ENCODE assay signal across 8 mouse cellular contexts in genomic region chr15:83602372-83603045, GRCm38 (mm10). TPM values are rescaled to one million over a fixed set of nuclear protein-coding genes. Genes with fewer than 3 reads are reported as not detected.
DNase-seq lines count a peak whose midpoint lies in the region; ATAC-seq and TF ChIP-seq lines count a peak whose summit lies in the region.

No protein-coding gene starts in this region.

- no peaks in the 10 kb centered on the region for H3K9me3 ChIP-seq in intestine, embryonic 15.5 days
- H3K9me3 ChIP-seq in intestine, postnatal 0 days (ENCODE audit: control insufficient read depth): no peaks in the 10 kb centered on the region
- H3K9me3 ChIP-seq in heart, embryonic 15.5 days (replicated peaks): no peaks in the 10 kb centered on the region
- no peaks in the 10 kb centered on the region for H3K9me3 ChIP-seq in lung, embryonic 15.5 days
- H3K9me3 ChIP-seq in stomach, embryonic 15.5 days: no peaks in the 10 kb centered on the region
- no peaks in the 10 kb centered on the region for H3K9me3 ChIP-seq in midbrain, embryonic 11.5 days (ENCODE audit: control insufficient read depth, low read length)

- 61% methylated on average over 13 of the region's 13 CpGs for WGBS in intestine, embryonic 15.5 days
- 61% methylated on average over 13 of the region's 13 CpGs for WGBS in intestine, postnatal 0 days
- WGBS in heart, embryonic 15.5 days: 66% methylated on average over 13 of the region's 13 CpGs
- 40% methylated on average over 12 of the region's 13 CpGs for WGBS in lung, embryonic 15.5 days
- WGBS in stomach, embryonic 15.5 days: 61% methylated on average over 13 of the region's 13 CpGs
- 85% methylated on average over 13 of the region's 13 CpGs for WGBS in midbrain, embryonic 11.5 days

- no peaks in the 10 kb centered on the region for H3K36me3 ChIP-seq in intestine, embryonic 15.5 days
- no peaks in the 10 kb centered on the region for H3K36me3 ChIP-seq in intestine, postnatal 0 days (ENCODE audit: control insufficient read depth, insufficient read depth)
- H3K36me3 ChIP-seq in heart, embryonic 15.5 days: no peaks in the 10 kb centered on the region
- H3K36me3 ChIP-seq in lung, embryonic 15.5 days: no peaks in the 10 kb centered on the region
- no peaks in the 10 kb centered on the region for H3K36me3 ChIP-seq in stomach, embryonic 15.5 days
- H3K36me3 ChIP-seq in midbrain, embryonic 11.5 days (ENCODE audit: control insufficient read depth, insufficient read depth, low read length): no peaks in the 10 kb centered on the region; the same call in 1 of the 2 replicates

- no peak overlapping the region for H3K9ac ChIP-seq in intestine, embryonic 15.5 days
- no peak overlapping the region for H3K9ac ChIP-seq in intestine, postnatal 0 days (ENCODE audit: low read depth, low read length)
- H3K9ac ChIP-seq in heart, embryonic 15.5 days: no peak overlapping the region
- H3K9ac ChIP-seq in lung, embryonic 15.5 days: no peak overlapping the region
- no peak overlapping the region for H3K9ac ChIP-seq in stomach, embryonic 15.5 days
- H3K9ac ChIP-seq in midbrain, embryonic 11.5 days (ENCODE audit: low read length): no peak overlapping the region

- H3K4me1 ChIP-seq in intestine, embryonic 15.5 days (replicated peaks): peaks cover 6% of the 10 kb centered on the region
- no peaks in the 10 kb centered on the region for H3K4me1 ChIP-seq in intestine, postnatal 0 days (replicated peaks; ENCODE audit: control insufficient read depth, insufficient read depth, low read length)
- H3K4me1 ChIP-seq in heart, embryonic 15.5 days (replicated peaks): peaks cover 12% of the 10 kb centered on the region
- H3K4me1 ChIP-seq in lung, embryonic 15.5 days: 0 out of 2 replicates have a peak, but pooled peaks cover 6% of the 10 kb centered on the region
- H3K4me1 ChIP-seq in stomach, embryonic 15.5 days: peaks cover 4% of the 10 kb centered on the region; the same call in 1 of the 2 replicates
- H3K4me1 ChIP-seq in midbrain, embryonic 11.5 days (ENCODE audit: control insufficient read depth, insufficient read depth, low read length): no peaks in the 10 kb centered on the region

- H3K27me3 ChIP-seq in intestine, embryonic 15.5 days (replicated peaks): no peaks in the 10 kb centered on the region
- no peaks in the 10 kb centered on the region for H3K27me3 ChIP-seq in intestine, postnatal 0 days (replicated peaks; ENCODE audit: control insufficient read depth, insufficient read depth, low read length)
- H3K27me3 ChIP-seq in heart, embryonic 15.5 days: no peaks in the 10 kb centered on the region
- no peaks in the 10 kb centered on the region for H3K27me3 ChIP-seq in lung, embryonic 15.5 days
- no peaks in the 10 kb centered on the region for H3K27me3 ChIP-seq in stomach, embryonic 15.5 days (replicated peaks)
- no peaks in the 10 kb centered on the region for H3K27me3 ChIP-seq in midbrain, embryonic 11.5 days (ENCODE audit: control insufficient read depth, insufficient read depth, low read length)

- 0 out of 2 replicates have a peak overlapping the region, but pooled peaks have one; percentile 36 for H3K27ac ChIP-seq in intestine, embryonic 15.5 days
- H3K27ac ChIP-seq in intestine, postnatal 0 days (ENCODE audit: low read depth, low read length): no peak overlapping the region
- peak overlapping the region; percentile 56 for H3K27ac ChIP-seq in heart, embryonic 15.5 days
- H3K27ac ChIP-seq in lung, embryonic 15.5 days: peak overlapping the region; percentile 64; the same call in 1 of the 2 replicates
- H3K27ac ChIP-seq in stomach, embryonic 15.5 days: 0 out of 2 replicates have a peak overlapping the region, but pooled peaks have one; percentile 12
- no peak overlapping the region for H3K27ac ChIP-seq in midbrain, embryonic 11.5 days (ENCODE audit: low read depth, low read length)

- no peak overlapping the region for H3K4me2 ChIP-seq in intestine, embryonic 15.5 days (replicated peaks)
- no peak overlapping the region for H3K4me2 ChIP-seq in intestine, postnatal 0 days (replicated peaks; ENCODE audit: low read depth)
- no peak overlapping the region for H3K4me2 ChIP-seq in heart, embryonic 15.5 days
- no peak overlapping the region for H3K4me2 ChIP-seq in lung, embryonic 15.5 days
- no peak overlapping the region for H3K4me2 ChIP-seq in stomach, embryonic 15.5 days
- H3K4me2 ChIP-seq in midbrain, embryonic 11.5 days: no peak overlapping the region

- no peak overlapping the region for H3K4me3 ChIP-seq in intestine, embryonic 15.5 days (replicated peaks)
- H3K4me3 ChIP-seq in intestine, postnatal 0 days (ENCODE audit: low read depth, low read length): no peak overlapping the region
- no peak overlapping the region for H3K4me3 ChIP-seq in heart, embryonic 15.5 days
- H3K4me3 ChIP-seq in lung, embryonic 15.5 days: no peak overlapping the region
- H3K4me3 ChIP-seq in stomach, embryonic 15.5 days (replicated peaks): no peak overlapping the region
- no peak overlapping the region for H3K4me3 ChIP-seq in midbrain, embryonic 11.5 days (ENCODE audit: low read depth, low read length)

- no peak for DNase-seq in frontal cortex, postnatal 14 days (ENCODE audit: low spot score in 2 of 2)
- no peak for DNase-seq in testis, postnatal 10 days (ENCODE audit: low spot score)
- DNase-seq in midbrain, embryonic 11.5 days (ENCODE audit: low spot score, missing footprints): no peak

- no peak for ATAC-seq in intestine, embryonic 15.5 days
- no peak for ATAC-seq in intestine, postnatal 0 days
- ATAC-seq in heart, embryonic 15.5 days (replicated peaks; ENCODE audit: insufficient number of reproducible peaks, insufficient read depth, low FRiP score, low read depth): no peak
- ATAC-seq in lung, embryonic 15.5 days (ENCODE audit: borderline replicate concordance, extremely low read depth, low FRiP score, low TSS enrichment): peak; percentile 46
- ATAC-seq in stomach, embryonic 15.5 days (ENCODE audit: insufficient read depth, low FRiP score, low read depth): 0 out of 2 replicates have a peak, but pooled peaks have one; percentile 19
- ATAC-seq in midbrain, embryonic 11.5 days (ENCODE audit: low FRiP score): no peak

- no peak for TF ChIP-seq CTCF in intestine, postnatal 0 days (IDR thresholded peaks at IDR 0.05; ENCODE audit: low read depth)

RNA-seq across cellular contexts. Expression of gene Ttll12, which starts 7.6 kb away (rescaled TPM):
- polyA plus RNA-seq in intestine, embryonic 15.5 days (2015; fragmentation: Nextera tagmentation; extraction: Ambion mirVana): 31.0 and 31.5 TPM in 2 replicates
- 14.1 and 14.7 TPM in 2 replicates for polyA plus RNA-seq in intestine, postnatal 0 days (2015; fragmentation: Nextera tagmentation; extraction: Ambion mirVana)
- polyA plus RNA-seq in heart, embryonic 15.5 days (2015; fragmentation: Nextera tagmentation; extraction: Ambion mirVana): 14.4 and 22.6 TPM in 2 replicates
- polyA plus RNA-seq in lung, embryonic 15.5 days (2015; fragmentation: Nextera tagmentation; extraction: Ambion mirVana): 33.3 and 34.0 TPM in 2 replicates
- 30.6 and 33.6 TPM in 2 replicates for polyA plus RNA-seq in stomach, embryonic 15.5 days (2015; fragmentation: Nextera tagmentation; extraction: Ambion mirVana)
- polyA plus RNA-seq in midbrain, embryonic 11.5 days (2014; fragmentation: Nextera tagmentation; extraction: Ambion mirVana): 46.5 and 46.9 TPM in 2 replicates

RNA-seq across cellular contexts. Expression of gene Mcat, which starts 38.9 kb away (rescaled TPM):
- 31.4 TPM in 2 replicates for polyA plus RNA-seq in intestine, embryonic 15.5 days (2015; fragmentation: Nextera tagmentation; extraction: Ambion mirVana)
- polyA plus RNA-seq in intestine, postnatal 0 days (2015; fragmentation: Nextera tagmentation; extraction: Ambion mirVana): 15.9 and 16.8 TPM in 2 replicates
- 25.8 and 30.5 TPM in 2 replicates for polyA plus RNA-seq in heart, embryonic 15.5 days (2015; fragmentation: Nextera tagmentation; extraction: Ambion mirVana)
- 34.3 and 34.7 TPM in 2 replicates for polyA plus RNA-seq in lung, embryonic 15.5 days (2015; fragmentation: Nextera tagmentation; extraction: Ambion mirVana)
- polyA plus RNA-seq in stomach, embryonic 15.5 days (2015; fragmentation: Nextera tagmentation; extraction: Ambion mirVana): 33.6 and 35.4 TPM in 2 replicates
- 36.6 and 39.1 TPM in 2 replicates for polyA plus RNA-seq in midbrain, embryonic 11.5 days (2014; fragmentation: Nextera tagmentation; extraction: Ambion mirVana)

RNA-seq across cellular contexts. Expression of gene Tspo, which starts 39.1 kb away (rescaled TPM):
- 98.0 and 120 TPM in 2 replicates for polyA plus RNA-seq in intestine, embryonic 15.5 days (2015; fragmentation: Nextera tagmentation; extraction: Ambion mirVana)
- 105 and 118 TPM in 2 replicates for polyA plus RNA-seq in intestine, postnatal 0 days (2015; fragmentation: Nextera tagmentation; extraction: Ambion mirVana)
- 149 and 164 TPM in 2 replicates for polyA plus RNA-seq in heart, embryonic 15.5 days (2015; fragmentation: Nextera tagmentation; extraction: Ambion mirVana)
- 99.8 and 105 TPM in 2 replicates for polyA plus RNA-seq in lung, embryonic 15.5 days (2015; fragmentation: Nextera tagmentation; extraction: Ambion mirVana)
- polyA plus RNA-seq in stomach, embryonic 15.5 days (2015; fragmentation: Nextera tagmentation; extraction: Ambion mirVana): 94.5 and 118 TPM in 2 replicates
- polyA plus RNA-seq in midbrain, embryonic 11.5 days (2014; fragmentation: Nextera tagmentation; extraction: Ambion mirVana): 25.0 and 27.8 TPM in 2 replicates

Comparison
In these comparisons a context has a peak if more than half of its experiments do, and no peak if none do; other contexts are left out.
1. H3K27ac ChIP-seq: peak in intestine, embryonic 15.5 days (single experiment), heart, embryonic 15.5 days (single experiment), lung, embryonic 15.5 days (single experiment) and stomach, embryonic 15.5 days (single experiment); none in intestine, postnatal 0 days (single experiment) and midbrain, embryonic 11.5 days (single experiment).
2. ATAC-seq: peak in lung, embryonic 15.5 days (single experiment) and stomach, embryonic 15.5 days (single experiment); none in intestine, embryonic 15.5 days (single experiment), intestine, postnatal 0 days (single experiment), heart, embryonic 15.5 days (single experiment) and midbrain, embryonic 11.5 days (single experiment).